Mouse (Mus musculus): Measurements from ENCODE around the gene Ccnd2. TPM values are rescaled to one million over a fixed set of nuclear protein-coding genes. Genes with fewer than 3 reads are reported as not detected.
A peak's percentile ranks its signal among the peaks of the same experiment; 100 is the strongest.

Ccnd2 gene
- 660 and 684 TPM in 2 replicates for polyA plus RNA-seq (2014; fragmentation: Nextera tagmentation; extraction: Ambion mirVana)

DNA sequence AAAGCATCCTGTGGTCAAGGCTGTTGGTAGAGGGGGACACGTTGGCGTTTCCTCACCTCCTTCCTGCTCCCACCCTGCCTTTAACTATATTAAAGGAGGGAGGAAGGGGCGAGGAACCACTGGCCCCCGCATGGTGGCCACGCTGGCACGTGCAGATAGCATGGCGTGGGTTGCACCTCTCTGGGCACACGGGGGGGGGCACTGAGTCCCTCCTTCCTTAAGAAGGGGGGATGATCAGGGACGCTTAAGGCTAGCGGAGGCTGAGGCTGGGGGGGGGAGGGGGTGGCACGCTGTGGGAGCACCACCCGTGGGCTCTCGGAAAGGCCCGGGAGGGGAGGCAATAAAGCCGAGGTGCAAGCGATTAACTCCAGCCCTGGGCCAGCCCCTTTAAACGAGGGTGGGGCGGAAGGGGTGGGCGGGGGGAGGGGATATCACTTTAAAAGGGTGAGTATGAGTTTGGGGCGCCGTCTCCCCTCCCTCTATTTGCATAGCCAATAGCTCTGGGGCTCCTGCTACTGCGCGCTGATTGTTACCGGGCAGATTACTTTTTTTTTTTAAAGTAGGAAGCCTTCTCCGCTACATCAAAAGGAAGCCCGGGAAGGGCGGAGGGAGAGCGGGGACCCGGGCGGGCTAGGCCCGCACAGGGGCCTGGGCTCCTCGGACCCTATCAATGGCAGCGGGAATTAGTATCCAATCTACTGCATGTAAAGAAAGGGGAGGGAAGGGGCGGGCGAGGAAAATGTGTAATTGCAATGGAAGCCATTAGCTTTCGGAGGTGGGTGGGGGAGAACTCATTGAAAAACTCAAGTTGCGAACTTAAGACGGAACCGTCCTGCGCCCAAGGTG lies at the start of gene Ccnd2:
TSS of gene Ccnd2 (minus strand) at position 88 of the 846 bp plus-strand sequence.
- under 1% methylated on average over 40 of the region's 40 CpGs for WGBS
- Histone ChIP-seq H3K36me3 (ENCODE audit: insufficient read depth) (peaks cover 7% of the 10 kb centered on the region; the same call in 1 of the 2 replicates), H3K9me3 (ENCODE audit: low read depth, low read length) (no peaks in the 10 kb centered on the region), H3K9ac (peak within 1 kb of the TSS; percentile 52), H3K4me1 (ENCODE audit: insufficient read depth) (peaks cover 7% of the 10 kb centered on the region), H3K4me2 (peak within 1 kb of the TSS; percentile 79), H3K27me3 (ENCODE audit: insufficient read depth, low read length) (no peaks in the 10 kb centered on the region), H3K4me3 (ENCODE audit: low read depth, low read length) (peak within 1 kb of the TSS; percentile 73), H3K27ac (ENCODE audit: low read depth) (peak within 1 kb of the TSS; percentile 94)
- ATAC-seq (ENCODE audit: insufficient read depth), result peak; percentile 71
- TF ChIP-seq CTCF (IDR thresholded peaks at IDR 0.05; ENCODE audit: low read depth), result peak; percentile 16; the same call in 1 of the 2 replicates
- DNase-seq, result peak; percentile 92

- no peaks in the 10 kb centered on the region for H3K9me3 ChIP-seq (ENCODE audit: low read depth, low read length)
- H3K27me3 ChIP-seq (ENCODE audit: insufficient read depth, low read length), result no peaks in the 10 kb centered on the region
- no peaks in the 10 kb centered on the region for H3K36me3 ChIP-seq (ENCODE audit: insufficient read depth)
- no peak for DNase-seq
- 67% methylated on average over 2 of the region's 2 CpGs for WGBS
- no peak overlapping the region for H3K9ac ChIP-seq
- H3K4me2 ChIP-seq, result no peak overlapping the region
- H3K27ac ChIP-seq (ENCODE audit: low read depth), result no peak overlapping the region
- H3K4me1 ChIP-seq (ENCODE audit: insufficient read depth), result no peaks in the 10 kb centered on the region
- ATAC-seq (ENCODE audit: insufficient read depth), result no peak
- no peak for TF ChIP-seq CTCF (IDR thresholded peaks at IDR 0.05; ENCODE audit: low read depth)
- H3K4me3 ChIP-seq (ENCODE audit: low read depth, low read length), result no peak overlapping the region
Observed at GRCm38 (mm10) chr6:127196985-127197384, 45.0 kb upstream of the Ccnd2 start.

GRCm38 (mm10) chr6:127181296-127181695 lies 29.3 kb upstream of the Ccnd2 start:
- Histone ChIP-seq H3K27ac (ENCODE audit: low read depth) (no peak overlapping the region), H3K9me3 (ENCODE audit: low read depth, low read length) (no peaks in the 10 kb centered on the region), H3K4me3 (ENCODE audit: low read depth, low read length) (no peak overlapping the region), H3K4me1 (ENCODE audit: insufficient read depth) (0 out of 2 replicates have a peak, but pooled peaks cover 7% of the 10 kb centered on the region), H3K9ac (no peak overlapping the region), H3K4me2 (no peak overlapping the region), H3K27me3 (ENCODE audit: insufficient read depth, low read length) (no peaks in the 10 kb centered on the region), H3K36me3 (ENCODE audit: insufficient read depth) (no peaks in the 10 kb centered on the region)
- no peak for DNase-seq
- ATAC-seq (ENCODE audit: insufficient read depth), result no peak
- WGBS, result 72% methylated on average over 12 of the region's 12 CpGs
- no peak for TF ChIP-seq CTCF (IDR thresholded peaks at IDR 0.05; ENCODE audit: low read depth)

DNA sequence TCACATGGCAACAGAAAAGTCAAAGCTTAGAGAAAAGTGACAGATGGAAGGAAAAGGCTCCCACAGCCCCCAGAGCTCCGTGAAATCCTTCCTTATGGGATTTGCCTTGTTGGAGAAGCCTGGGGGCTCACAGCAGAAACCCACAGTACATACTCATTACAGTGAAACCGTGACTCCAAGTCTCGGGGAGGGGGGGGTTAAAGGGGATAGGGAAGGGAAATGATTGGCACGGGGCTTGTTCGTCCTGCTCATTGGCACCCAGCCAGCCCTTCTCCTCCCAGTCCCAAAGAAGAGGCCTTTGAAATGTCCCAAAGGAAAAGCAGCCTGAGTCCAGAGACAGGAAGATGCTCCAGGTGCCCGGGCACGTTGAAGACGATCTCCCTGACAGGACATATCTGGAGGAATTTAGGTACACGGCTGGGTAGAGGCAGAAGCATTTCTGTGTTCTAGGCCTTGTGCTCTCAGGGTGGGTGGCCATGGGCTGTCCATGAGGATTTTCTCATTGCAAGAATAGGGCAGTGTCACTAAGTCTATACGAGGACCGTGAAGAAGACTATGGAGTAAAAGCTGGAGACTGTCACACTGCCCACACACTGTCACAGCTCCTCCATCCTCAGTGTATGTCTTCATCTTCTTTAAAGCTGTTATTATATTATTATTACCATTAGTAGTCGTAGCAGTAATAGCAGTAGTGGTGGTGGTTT lies 27.2 kb upstream of the Ccnd2 start:
- H3K9ac ChIP-seq, result no peak overlapping the region
- no peaks in the 10 kb centered on the region for H3K9me3 ChIP-seq (ENCODE audit: low read depth, low read length)
- no peak for TF ChIP-seq CTCF (IDR thresholded peaks at IDR 0.05; ENCODE audit: low read depth)
- 0 out of 2 replicates have a peak, but pooled peaks cover 4% of the 10 kb centered on the region for H3K4me1 ChIP-seq (ENCODE audit: insufficient read depth)
- H3K4me3 ChIP-seq (ENCODE audit: low read depth, low read length), result no peak overlapping the region
- no peaks in the 10 kb centered on the region for H3K36me3 ChIP-seq (ENCODE audit: insufficient read depth)
- no peaks in the 10 kb centered on the region for H3K27me3 ChIP-seq (ENCODE audit: insufficient read depth, low read length)
- DNase-seq (peak; percentile 46), ATAC-seq (ENCODE audit: insufficient read depth) (no peak)
- 39% methylated on average over 12 of the region's 12 CpGs for WGBS
- H3K27ac ChIP-seq (ENCODE audit: low read depth), result no peak overlapping the region
- H3K4me2 ChIP-seq, result no peak overlapping the region

DNA sequence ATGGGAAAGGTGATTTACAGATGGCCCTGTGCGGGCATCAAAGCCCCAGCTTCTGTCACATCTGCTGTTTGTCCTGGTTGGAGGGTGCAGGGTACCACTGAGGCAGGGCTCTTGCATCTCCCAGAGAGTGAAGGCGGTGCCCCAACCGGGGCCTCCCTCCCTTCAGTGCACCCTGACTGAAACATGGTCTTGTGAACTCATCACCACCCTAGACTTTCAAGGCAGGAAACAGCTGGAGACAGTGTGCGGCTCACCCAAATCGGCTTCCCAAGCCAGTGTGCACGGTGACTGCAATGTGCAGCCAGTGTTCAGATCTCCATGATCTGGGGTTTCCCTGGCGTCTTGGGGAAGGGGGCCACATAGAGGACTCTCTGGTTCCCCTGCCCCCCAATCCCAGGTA lies 26.0 kb upstream of the Ccnd2 start:
- Histone ChIP-seq H3K36me3 (ENCODE audit: insufficient read depth) (no peaks in the 10 kb centered on the region), H3K4me3 (ENCODE audit: low read depth, low read length) (no peak overlapping the region), H3K27me3 (ENCODE audit: insufficient read depth, low read length) (no peaks in the 10 kb centered on the region), H3K9me3 (ENCODE audit: low read depth, low read length) (no peaks in the 10 kb centered on the region), H3K4me2 (no peak overlapping the region), H3K27ac (ENCODE audit: low read depth) (peak overlapping the region; percentile 68), H3K4me1 (ENCODE audit: insufficient read depth) (0 out of 2 replicates have a peak, but pooled peaks cover 4% of the 10 kb centered on the region), H3K9ac (no peak overlapping the region)
- DNase-seq (peak; percentile 41), ATAC-seq (ENCODE audit: insufficient read depth) (peak; percentile 56)
- 45% methylated on average over 7 of the region's 7 CpGs for WGBS
- no peak for TF ChIP-seq CTCF (IDR thresholded peaks at IDR 0.05; ENCODE audit: low read depth)

- DNase-seq (peak; percentile 73), ATAC-seq (ENCODE audit: insufficient read depth) (peak; percentile 89)
- WGBS, result 20% methylated on average over 4 of the region's 4 CpGs
- no peak for TF ChIP-seq CTCF (IDR thresholded peaks at IDR 0.05; ENCODE audit: low read depth)
- Histone ChIP-seq H3K9ac (no peak overlapping the region), H3K27ac (ENCODE audit: low read depth) (peak overlapping the region; percentile 68), H3K4me2 (no peak overlapping the region), H3K36me3 (ENCODE audit: insufficient read depth) (no peaks in the 10 kb centered on the region), H3K4me3 (ENCODE audit: low read depth, low read length) (no peak overlapping the region), H3K4me1 (ENCODE audit: insufficient read depth) (0 out of 2 replicates have a peak, but pooled peaks cover 4% of the 10 kb centered on the region), H3K27me3 (ENCODE audit: insufficient read depth, low read length) (no peaks in the 10 kb centered on the region), H3K9me3 (ENCODE audit: low read depth, low read length) (no peaks in the 10 kb centered on the region)
Observed at GRCm38 (mm10) chr6:127177441-127177840, 25.4 kb upstream of the Ccnd2 start.

DNA sequence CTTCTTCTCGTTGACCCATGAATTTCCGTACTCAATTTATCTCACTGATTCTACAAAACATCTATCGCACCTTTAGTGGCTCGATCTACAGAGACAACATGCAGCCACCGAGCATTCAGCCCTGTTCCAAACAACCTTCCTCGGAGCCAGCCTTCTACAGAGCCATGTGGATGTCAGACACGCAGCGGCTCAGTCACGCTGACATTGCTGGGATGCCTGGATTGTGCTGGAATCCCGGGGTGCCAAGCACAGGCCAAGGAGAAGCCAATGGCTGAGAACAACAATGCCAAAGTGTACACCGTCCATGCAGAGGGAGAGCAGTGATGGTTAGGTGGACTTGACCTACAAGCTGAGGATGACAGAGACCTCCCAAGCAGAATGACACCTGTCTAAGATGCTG lies 20.5 kb upstream of the Ccnd2 start:
- Histone ChIP-seq H3K9ac (no peak overlapping the region), H3K4me3 (ENCODE audit: low read depth, low read length) (no peak overlapping the region), H3K27ac (ENCODE audit: low read depth) (no peak overlapping the region), H3K4me1 (ENCODE audit: insufficient read depth) (no peaks in the 10 kb centered on the region), H3K4me2 (no peak overlapping the region), H3K36me3 (ENCODE audit: insufficient read depth) (no peaks in the 10 kb centered on the region), H3K9me3 (ENCODE audit: low read depth, low read length) (no peaks in the 10 kb centered on the region), H3K27me3 (ENCODE audit: insufficient read depth, low read length) (no peaks in the 10 kb centered on the region)
- ATAC-seq (ENCODE audit: insufficient read depth) (no peak), DNase-seq (no peak)
- TF ChIP-seq CTCF (IDR thresholded peaks at IDR 0.05; ENCODE audit: low read depth), result no peak
- 71% methylated on average over 11 of the region's 11 CpGs for WGBS
